Mouse (Mus musculus): ENCODE measurements around the gene Araf.
"Not testable (repeated sequence)": the region's sequence is repeated elsewhere in the genome, so short reads cannot be mapped to it uniquely, and the experiment has no call there.

Araf gene

GRCm38 (mm10) chrX:20797681-20798080, at the start of gene Araf:
TSS of gene Araf (plus strand) at chrX:20797814.
- no peak for DNase-seq (ENCODE audit: low read depth, low spot score)

- no peak for DNase-seq (ENCODE audit: low read depth, low spot score)
Measured at GRCm38 (mm10) chrX:20748829-20749228, 48.8 kb upstream of the Araf start.

- no peak for DNase-seq (ENCODE audit: low read depth, low spot score)
Measured at GRCm38 (mm10) chrX:20761201-20761600, 36.4 kb upstream of the Araf start.

- DNase-seq (ENCODE audit: low read depth, low spot score), result peak; percentile 78
Measured at GRCm38 (mm10) chrX:20770697-20771381, 26.8 kb upstream of the Araf start.

- DNase-seq (ENCODE audit: low read depth, low spot score), result peak; percentile 93
Measured at GRCm38 (mm10) chrX:20771666-20772065, 25.9 kb upstream of the Araf start.

- DNase-seq (ENCODE audit: low read depth, low spot score), result peak; percentile 70
Measured at GRCm38 (mm10) chrX:20775271-20776016, 22.2 kb upstream of the Araf start.

- peak; percentile 28 for DNase-seq (ENCODE audit: low read depth, low spot score)
Measured at GRCm38 (mm10) chrX:20777619-20778018, 20.0 kb upstream of the Araf start.

- no peak for DNase-seq (ENCODE audit: low read depth, low spot score)
Measured at GRCm38 (mm10) chrX:20787309-20787708, 10.3 kb upstream of the Araf start.

- DNase-seq (ENCODE audit: low read depth, low spot score), result peak; percentile 79
Measured at GRCm38 (mm10) chrX:20792417-20792816, 5.2 kb upstream of the Araf start.

- DNase-seq (ENCODE audit: low read depth, low spot score), result peak; percentile 66
Measured at GRCm38 (mm10) chrX:20793230-20793629, 4.4 kb upstream of the Araf start.

GRCm38 (mm10) chrX:20794229-20794628, 3.4 kb upstream of the Araf start:
- DNase-seq (ENCODE audit: low read depth, low spot score), result peak; percentile 42

GRCm38 (mm10) chrX:20798141-20798796, 655 bp downstream of the Araf start:
- peak; percentile 78 for DNase-seq (ENCODE audit: low read depth, low spot score)

GRCm38 (mm10) chrX:20798797-20799147, 1.2 kb downstream of the Araf start:
- no peak for DNase-seq (ENCODE audit: low read depth, low spot score)

- DNase-seq (ENCODE audit: low read depth, low spot score), result no peak
Measured at GRCm38 (mm10) chrX:20801456-20801855, 3.8 kb downstream of the Araf start.

GRCm38 (mm10) chrX:20804301-20804700, 6.7 kb downstream of the Araf start:
- DNase-seq (ENCODE audit: low read depth, low spot score), result not testable (repeated sequence)

GRCm38 (mm10) chrX:20806295-20806694, 8.7 kb downstream of the Araf start:
- DNase-seq (ENCODE audit: low read depth, low spot score), result no peak

- DNase-seq (ENCODE audit: low read depth, low spot score), result no peak
Measured at GRCm38 (mm10) chrX:20816974-20817373, 19.4 kb downstream of the Araf start.

- peak; percentile 87 for DNase-seq (ENCODE audit: low read depth, low spot score)
Measured at GRCm38 (mm10) chrX:20819204-20819628, 21.6 kb downstream of the Araf start.

- DNase-seq (ENCODE audit: low read depth, low spot score), result peak; percentile 83
Measured at GRCm38 (mm10) chrX:20819708-20820426, 22.3 kb downstream of the Araf start.

- DNase-seq (ENCODE audit: low read depth, low spot score), result peak; percentile 74
Measured at GRCm38 (mm10) chrX:20828934-20829333, 31.3 kb downstream of the Araf start.

- DNase-seq (ENCODE audit: low read depth, low spot score), result no peak
Measured at GRCm38 (mm10) chrX:20847232-20847631, 49.6 kb downstream of the Araf start.

GRCm38 (mm10) chrX:20847816-20848215, 50.2 kb downstream of the Araf start:
- peak; percentile 34 for DNase-seq (ENCODE audit: low read depth, low spot score)

All from R1 (cell line).